Mouse (Mus musculus) T-cell, adult 2 months (primary cell): ENCODE measurements around the gene Grn.

Experiments
- DNase-seq: peaks from one replicate; pipeline ENCODE4 v3.0.0; 2022; ENCODE audit warnings: low spot score

The Grn gene

DNA sequence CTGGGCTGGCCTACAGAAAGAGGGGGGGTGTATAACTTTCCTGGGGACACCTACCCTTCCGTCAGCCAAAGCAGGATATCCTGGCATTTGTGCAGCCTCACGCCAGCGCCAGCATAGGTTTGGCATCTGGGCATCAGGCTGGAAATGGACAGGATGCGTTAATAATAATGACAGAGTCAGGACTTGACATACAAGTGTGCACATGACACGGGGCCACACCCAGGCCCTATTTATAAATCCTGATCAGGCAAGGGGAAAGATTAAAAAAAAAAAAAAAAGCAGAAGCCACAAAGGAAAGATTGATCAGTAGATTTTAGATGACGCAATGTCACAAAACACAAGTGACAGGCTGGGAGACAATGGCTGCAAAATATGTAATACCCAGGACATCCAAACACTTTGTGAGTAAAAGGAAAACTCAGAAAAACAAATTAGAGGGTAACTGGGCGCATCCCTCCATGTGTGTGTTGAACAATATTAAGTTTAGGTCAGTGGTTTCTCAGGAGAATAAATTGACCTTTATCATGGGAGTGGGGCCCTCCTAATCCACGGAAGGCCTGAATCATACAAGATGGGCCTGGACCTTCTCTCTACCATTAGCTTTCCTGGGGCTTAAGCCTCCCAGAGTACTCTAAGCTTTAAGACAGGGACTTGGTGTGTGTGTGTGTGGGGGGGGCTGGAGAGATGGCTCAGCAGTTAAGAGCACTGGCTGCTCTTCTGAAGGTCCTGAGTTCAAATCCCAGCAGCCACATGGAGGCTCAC lies 4.4 kb upstream of the Grn start:
- no peak for DNase-seq

DNA sequence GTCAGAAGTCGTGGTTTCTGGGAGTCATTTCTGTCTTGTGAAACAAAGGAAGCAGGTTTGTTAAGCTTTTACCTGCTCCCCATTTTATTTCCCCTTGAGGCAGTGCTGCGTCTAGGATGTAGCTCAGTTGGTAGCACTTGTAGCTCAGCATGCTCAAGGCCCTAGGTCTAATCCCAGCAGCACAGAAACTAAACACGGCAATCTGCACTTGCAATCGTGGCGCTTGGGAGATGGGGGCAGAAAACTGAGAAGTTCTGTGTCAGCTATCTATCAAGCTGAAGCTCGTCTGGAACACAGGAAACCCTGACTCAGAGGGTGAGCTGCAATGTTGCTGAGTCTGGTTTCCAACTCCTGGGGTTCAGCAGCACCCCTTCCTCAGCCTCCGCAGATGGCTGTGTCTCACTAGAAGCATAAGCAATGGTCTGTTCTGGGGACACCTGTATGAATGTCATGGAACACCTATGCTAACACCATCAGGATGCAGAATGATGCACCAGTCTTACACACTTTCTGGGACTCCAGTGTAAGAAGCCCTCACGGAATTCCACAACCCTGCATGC lies 1.1 kb upstream of the Grn start:
- DNase-seq, result no peak

DNA sequence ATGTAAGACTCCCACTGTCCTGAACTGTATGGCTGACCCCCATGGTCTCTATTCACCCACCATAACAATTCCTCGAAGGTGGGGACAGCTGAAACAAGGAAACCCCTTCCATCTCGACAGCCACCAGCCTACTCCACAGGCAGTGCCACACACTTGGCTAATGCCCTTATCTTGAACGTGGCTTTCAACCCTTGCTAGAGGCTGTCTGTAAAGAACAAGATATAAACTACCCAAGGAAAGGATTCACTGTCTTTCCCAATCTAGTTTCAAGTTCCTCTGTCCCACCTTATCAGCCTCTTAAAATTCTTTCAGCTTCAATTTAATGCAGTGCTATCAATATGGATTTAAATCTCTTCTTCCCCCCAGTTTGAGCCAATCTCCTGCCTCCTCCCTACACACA lies 564 bp upstream of the Grn start:
- no peak for DNase-seq

DNA sequence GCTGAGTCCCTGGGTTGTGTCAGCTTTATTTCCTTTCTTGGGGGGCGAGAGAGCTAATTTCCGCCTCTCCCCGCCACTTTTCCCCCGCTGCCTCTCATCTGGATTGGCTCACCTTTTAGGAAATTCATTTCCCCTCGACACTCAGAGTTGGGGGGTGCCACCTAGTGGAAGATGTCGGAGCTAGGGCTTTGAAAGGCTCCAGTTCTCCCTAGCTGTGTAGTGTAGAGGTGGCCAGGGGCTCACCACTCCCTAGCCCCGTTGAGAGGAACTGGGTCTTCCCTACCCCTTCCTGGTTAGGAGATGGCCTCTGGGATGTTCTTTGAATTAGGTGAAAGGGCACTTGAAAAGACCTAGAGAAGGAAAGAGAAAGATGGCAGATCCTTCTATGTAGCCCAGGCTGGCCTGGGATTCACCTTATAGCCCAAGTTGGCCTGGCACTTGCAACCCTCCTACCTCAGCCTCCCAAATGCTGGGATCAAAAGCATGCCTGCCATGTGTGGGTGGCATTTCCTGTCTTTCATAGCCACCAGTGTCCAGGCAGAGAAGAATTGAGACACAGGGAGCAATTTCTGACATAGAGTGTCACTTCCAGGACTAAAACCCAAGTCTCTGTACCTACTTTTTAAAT lies 1.0 kb downstream of the Grn start:
- peak; percentile 70 for DNase-seq

DNA sequence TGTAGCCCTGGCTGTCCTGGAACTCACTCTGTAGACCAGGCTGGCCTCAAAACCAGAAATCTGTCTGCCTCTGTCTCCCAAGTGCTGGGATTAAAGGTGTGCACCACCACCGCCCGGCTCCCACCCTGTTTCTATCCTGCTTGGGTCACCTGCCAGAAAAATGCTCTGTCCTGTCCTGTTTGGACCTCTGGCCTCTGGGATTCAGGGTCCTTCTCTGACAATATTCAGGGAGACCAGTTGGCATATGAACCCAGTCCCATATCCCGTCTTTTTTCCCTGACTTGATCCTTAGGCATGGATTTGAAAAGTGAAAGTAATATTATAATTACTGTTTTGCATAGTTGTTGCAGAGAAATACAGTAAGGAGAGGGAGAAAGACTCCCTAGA lies 1.6 kb downstream of the Grn start:
- no peak for DNase-seq

DNA sequence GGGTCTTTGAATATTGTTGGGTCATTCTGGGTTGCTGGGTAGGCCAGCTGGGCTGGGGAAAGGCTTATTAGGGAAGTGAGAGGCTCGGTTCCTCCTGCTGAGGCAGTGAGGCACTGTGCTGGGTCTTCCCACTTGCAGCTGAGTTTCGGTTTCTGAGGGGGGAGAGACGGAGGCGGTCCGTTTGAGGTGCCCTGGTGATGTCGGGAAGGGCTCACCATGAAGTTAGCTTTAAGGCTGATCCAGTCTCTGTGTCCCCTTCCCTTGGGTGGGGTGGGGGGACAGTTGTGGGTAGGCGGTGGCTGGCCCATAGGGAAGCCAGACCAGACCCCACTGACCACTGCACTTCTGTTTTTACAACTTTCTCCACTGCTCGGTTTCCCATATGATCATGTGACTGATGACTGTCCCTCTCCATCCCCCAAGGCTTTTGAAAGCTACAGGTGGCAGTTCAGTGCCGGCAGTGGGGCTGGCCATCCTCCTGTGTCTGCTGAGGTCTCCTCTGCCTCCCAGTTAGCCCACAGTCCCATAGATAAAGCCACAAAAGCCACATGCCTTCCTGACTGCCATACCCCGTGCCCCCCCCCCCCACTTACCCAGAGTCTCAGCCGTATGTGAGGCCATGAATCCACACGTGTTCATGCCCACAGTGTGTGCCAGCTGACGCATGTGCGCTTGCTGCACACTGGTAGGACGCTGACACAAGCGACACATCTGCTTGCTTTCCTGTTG lies 2.2 kb downstream of the Grn start:
- peak; percentile 32 for DNase-seq

DNA sequence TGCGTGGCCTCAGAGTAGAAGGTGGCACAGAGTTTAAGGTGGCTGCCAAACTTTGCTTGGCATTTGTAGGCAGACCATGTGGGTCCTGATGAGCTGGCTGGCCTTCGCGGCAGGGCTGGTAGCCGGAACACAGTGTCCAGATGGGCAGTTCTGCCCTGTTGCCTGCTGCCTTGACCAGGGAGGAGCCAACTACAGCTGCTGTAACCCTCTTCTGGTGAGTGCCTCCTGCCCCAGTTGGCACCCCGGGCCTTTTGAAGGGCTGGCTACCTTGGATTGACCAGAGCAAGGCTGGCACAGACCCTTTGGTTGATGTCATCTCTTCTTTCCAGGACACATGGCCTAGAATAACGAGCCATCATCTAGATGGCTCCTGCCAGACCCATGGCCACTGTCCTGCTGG lies 2.8 kb downstream of the Grn start:
- no peak for DNase-seq

DNA sequence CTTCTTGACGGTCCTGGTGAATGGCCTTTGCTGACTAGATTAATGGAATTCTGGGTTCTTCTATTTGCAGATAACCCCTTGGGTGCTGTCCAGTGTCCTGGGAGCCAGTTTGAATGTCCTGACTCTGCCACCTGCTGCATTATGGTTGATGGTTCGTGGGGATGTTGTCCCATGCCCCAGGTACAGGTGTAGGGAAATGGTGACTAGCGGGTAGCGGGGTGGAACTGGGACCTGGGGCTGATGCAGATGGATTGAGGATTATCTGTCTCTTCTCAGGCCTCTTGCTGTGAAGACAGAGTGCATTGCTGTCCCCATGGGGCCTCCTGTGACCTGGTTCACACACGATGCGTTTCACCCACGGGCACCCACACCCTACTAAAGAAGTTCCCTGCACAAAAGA lies 3.8 kb downstream of the Grn start:
- no peak for DNase-seq

DNA sequence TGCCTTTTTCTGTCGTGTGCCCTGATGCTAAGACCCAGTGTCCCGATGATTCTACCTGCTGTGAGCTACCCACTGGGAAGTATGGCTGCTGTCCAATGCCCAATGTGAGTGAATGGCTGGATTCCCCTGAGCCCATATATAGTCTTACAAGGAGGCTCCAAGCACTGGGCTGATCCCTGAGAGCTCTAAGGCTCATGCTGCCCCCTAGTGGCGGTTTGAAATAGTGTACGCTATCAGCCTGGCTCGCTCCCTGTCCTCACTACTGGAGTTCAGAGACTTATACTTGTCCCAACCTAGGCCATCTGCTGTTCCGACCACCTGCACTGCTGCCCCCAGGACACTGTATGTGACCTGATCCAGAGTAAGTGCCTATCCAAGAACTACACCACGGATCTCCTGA lies 4.3 kb downstream of the Grn start:
- peak; percentile 74 for DNase-seq

DNA sequence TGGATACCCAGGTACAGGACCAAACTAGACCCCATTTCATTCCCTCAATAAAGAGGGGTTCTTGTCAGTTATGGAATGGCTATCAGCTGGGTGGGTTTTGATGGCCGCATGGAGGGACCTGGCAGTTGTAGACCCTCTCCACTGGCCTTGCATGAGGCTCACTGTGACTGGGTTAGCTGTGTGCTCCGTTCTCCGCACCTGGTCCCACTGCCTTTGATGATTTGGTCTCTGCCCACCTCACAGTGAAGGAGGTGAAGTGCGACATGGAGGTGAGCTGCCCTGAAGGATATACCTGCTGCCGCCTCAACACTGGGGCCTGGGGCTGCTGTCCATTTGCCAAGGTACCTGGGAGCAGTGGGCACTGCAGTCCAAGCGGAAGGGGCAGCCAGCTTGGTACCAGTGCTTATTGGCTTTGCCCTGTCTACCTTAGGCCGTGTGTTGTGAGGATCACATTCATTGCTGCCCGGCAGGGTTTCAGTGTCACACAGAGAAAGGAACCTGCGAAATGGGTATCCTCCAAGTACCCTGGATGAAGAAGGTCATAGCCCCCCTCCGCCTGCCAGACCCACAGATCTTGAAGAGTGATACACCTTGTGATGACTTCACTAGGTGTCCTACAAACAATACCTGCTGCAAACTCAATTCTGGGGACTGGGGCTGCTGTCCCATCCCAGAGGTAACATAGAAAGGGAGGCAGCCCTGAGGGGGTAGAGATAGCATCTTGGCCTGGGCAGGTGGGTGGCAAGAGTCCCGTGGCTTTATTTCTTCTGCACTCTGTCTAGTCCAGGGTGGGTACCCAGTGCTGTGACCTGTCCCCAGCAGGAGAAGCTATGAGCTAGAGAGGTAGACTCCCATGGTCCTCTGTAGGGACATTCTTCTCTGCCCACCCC lies 4.9 kb downstream of the Grn start:
- DNase-seq, result no peak

DNA sequence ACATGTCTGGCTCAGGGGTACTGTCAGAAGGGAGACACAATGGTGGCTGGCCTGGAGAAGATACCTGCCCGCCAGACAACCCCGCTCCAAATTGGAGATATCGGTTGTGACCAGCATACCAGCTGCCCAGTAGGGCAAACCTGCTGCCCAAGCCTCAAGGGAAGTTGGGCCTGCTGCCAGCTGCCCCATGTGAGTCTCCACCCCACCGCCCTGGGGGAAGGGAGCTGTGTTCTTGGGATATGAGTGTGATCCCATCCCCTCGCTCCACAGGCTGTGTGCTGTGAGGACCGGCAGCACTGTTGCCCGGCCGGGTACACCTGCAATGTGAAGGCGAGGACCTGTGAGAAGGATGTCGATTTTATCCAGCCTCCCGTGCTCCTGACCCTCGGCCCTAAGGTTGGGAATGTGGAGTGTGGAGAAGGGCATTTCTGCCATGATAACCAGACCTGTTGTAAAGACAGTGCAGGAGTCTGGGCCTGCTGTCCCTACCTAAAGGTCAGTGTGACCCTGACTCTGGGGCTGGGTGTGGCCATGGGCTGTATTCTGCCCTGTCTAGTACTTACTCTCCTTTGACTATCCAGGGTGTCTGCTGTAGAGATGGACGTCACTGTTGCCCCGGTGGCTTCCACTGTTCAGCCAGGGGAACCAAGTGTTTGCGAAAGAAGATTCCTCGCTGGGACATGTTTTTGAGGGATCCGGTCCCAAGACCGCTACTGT lies 5.8 kb downstream of the Grn start:
- DNase-seq, result no peak

DNA sequence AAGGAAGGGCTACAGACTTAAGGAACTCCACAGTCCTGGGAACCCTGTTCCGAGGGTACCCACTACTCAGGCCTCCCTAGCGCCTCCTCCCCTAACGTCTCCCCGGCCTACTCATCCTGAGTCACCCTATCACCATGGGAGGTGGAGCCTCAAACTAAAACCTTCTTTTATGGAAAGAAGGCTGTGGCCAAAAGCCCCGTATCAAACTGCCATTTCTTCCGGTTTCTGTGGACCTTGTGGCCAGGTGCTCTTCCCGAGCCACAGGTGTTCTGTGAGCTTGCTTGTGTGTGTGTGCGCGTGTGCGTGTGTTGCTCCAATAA lies 6.3 kb downstream of the Grn start:
- no peak for DNase-seq

DNA sequence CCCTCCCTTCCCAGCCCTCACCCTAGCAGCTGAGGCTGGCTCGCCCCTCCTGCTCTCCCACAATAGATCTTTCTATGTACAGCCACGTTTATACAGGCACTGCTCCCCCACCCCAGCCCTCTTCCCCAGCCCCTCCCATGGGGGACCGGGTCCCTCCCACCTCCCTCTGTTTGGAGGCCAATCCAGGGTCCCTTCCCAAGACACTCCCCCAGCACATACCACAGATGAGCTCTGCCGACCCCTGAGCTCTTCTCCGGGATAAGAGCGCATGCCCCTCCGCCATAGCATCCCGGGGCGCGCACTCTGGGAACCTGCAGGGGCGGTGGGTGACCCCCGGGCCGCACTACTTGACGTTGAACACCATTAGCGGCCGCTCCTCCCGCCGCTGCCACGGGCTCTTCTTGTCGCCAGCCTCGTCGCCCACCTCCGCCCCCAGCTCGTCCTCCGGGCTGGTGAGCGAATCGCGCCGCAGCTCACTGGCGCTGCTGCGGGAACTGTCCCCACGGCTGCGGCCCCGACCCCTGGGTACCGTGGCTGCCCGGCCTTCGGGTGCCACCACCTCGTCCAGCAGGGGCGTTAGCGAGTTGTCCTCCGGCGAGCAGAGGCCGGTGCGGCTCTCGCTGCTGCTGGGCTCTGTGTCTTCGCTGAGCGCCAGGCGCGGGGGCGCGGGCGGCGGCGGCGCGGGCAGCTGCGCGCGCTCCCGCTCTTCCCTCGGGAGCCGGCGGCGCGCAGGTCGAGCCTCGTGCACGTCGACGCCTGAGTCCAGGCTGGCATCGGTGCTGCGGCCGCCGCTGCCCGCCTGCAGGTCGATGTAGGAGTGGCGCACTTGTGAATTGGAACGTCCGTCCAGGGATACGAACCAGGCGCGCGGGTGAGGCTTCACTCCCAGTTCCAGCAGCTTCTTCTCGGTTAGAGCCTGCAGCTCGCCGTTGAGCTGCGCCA lies 7.3 kb downstream of the Grn start:
- no peak for DNase-seq

DNA sequence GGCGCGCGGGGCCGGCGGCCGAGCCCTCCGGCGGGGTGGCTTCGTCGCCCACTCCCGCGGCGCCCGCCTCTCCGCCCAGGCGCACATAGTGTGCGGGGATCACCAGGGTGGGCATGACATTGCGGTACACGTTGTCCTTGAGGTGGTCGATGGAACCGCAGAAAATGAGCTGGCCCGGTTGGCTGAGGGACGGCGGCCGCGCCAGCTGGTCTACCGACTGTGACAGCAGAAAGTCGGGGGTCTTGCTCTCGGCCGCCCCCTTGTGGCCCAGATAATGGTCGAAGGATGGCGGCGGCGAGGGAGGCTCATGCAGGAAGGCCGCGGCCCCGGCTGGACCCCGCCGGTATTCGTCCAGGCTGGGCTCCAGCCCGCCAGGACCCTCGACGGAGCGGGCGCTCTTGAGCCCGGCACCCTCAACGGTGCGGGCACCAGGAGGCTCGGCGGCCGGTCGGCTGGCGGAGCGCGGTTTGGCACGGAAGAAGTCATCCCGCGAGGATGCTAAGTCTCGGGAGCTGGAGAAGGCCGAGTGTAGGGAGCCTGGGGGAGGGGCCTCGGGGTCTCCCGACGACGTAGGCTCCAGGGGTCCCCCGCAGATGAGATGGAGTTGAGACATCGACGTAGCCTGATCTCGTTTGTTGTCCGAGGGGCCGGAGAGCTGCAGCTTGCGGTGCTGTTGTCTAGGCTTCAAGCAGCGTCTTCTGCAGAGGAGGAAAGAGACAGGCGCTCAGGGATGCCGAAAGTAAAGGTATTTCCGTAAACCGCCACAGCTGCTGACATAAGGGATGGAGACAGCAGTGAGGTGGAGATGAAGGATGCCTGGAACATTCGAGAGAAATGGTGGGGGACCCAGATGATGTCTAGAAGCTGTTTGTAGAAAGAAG lies 8.3 kb downstream of the Grn start:
- DNase-seq, result peak; percentile 34

DNA sequence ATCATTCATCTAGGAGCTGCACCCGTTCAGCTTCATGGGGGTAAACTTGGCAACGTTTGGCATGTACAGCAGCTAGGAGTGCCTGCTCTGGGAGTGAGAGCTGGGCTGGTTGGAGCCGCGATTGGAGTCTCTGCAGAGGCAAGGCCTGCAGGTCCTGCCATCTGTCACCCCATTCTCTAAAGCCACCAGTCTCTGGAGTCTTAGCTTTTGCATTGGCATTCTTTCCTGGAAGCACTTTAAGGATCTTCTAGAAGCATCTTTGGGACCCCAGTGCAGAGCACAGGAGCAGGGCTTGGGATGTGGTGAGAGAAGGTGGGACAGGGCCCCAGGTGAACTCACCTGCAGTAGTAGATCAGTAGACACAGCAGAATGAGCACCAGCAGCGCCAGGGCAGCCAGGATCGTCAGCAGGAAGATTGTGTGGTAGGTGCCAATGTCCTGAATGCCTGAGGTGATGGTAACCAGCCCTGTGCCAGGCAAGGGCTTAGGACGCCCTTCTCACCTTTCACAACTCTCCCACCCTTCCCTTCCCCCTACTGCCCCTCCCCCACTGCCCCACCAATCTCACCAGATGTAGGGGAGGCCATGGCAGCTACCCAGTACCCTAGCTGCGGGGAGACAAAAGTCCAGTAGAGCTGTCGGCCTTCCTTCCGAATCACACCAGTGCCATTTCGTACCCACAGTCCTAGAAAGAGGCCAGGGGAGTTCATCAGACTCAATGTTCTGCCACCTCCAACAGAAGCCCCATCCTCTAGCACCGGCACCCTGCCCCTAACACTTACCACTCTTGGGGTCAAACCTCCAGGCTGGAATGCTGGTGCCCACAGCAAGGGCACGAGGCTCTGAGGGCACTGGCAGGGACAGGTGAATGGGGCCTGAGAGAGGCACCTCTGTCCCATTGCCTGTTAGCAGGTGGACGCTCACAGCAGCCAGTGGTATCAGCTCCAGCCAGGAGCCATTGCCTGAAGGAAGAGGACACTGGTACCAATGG lies 9.3 kb downstream of the Grn start:
- DNase-seq, result no peak

DNA sequence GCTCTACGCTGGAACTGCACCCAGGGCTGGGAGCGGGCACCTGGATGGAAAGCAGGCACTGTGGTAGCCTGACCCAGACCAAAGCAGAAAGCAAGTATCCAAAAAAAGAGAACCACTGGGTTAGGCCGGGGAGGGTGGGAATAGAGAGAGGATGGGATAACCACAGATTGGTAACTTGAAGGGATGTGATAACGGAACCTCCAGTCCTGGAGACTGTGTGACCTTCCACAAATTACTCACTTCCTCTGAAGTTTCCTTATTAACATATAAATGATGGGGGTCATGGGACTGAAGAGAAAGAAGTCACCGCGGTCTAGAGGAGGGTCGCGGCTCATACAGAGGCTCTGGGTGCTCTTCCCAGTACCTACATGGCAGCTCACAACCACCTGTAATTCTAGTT lies 10.1 kb downstream of the Grn start:
- DNase-seq, result no peak

DNA sequence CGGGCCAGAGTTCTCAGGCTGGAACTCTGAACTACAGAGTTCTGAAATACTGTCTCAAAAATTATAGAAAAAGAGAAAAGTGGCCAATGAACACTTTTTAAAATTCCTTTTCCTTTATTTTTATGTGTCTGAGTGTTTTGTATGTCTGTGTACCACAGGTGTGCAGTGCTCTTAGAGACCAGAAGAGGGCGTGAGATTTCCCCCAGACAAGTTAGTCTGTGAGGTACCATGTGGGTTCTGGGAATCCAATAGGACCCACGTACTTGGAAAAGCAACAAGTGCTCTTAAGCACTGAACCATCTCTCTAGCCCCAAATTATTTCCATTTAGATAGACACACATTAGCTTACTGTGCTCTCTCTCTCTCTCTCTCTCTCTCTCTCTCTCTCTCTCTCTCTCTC lies 11.3 kb downstream of the Grn start:
- no peak for DNase-seq

DNA sequence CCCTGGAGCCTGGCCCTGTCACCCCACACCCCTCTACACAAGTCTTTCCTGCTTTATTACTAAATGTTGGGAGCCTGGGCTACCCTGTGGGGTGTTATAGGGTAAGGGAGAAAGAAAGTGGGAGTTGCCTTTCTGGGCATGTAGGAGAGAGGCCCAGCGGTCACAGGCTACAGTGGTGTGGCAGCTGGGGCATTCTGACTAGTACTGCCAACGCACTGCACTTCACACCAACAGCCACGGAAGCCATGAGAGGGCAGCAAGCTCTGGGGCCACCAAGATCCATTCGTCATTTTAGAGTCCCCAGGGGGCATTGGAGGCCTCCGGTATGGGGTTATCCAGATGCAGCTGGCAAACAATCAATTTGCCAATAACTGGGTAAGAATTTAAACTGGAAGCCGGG lies 12.0 kb downstream of the Grn start:
- DNase-seq, result no peak
